Mouse (Mus musculus) heart, postnatal 36 days (tissue): ENCODE measurements at regions not wholly inside any gene's neighbourhood (a gene's known extent, or its start where the extent isn't known, plus 50 kb on each side); places are given as distances from the start of the nearest gene placed in this dataset.

Experiments
- DNase-seq, 2 experiments: peaks; one replicate each; pipeline ENCODE4 v3.0.0; 2021 to 2022
- intact Hi-C: fragments of 180-260 bp; cut with DNase I; formaldehyde crosslinking; loops from one replicate; pipeline ENCODE4 v1.15.1; 2025

GRCm38 (mm10) chr1:157939516-157939915 lies 416.6 kb downstream of the Brinp2 start:
- intact Hi-C loops, result no loop called here

DNA sequence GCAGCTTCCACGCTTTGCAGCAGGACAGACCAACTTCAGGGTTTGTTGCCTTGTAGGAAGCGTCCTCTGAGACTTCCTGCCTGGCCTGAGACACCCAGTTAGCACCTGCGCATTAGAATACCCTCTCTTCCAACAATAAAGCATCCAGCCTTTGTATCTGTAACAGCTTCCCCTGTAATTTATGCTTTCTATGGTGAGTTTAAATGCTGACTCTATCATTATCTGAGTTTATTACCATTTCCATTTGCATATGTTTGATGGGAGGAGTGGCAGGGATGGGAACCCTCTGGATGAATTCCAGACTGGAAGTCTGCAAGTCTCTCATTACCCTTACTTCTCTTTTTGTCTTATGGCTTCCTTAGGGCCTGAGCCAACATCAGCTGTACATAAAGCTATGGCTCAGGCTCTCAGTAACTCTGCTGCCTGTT lies 415.8 kb downstream of the Brinp2 start:
- no peak for DNase-seq
- intact Hi-C loops, result no loop called here

More at GRCm38 (mm10) chr1:157939516-157939915, 416.6 kb downstream of the Brinp2 start:
- no peak for DNase-seq

DNA sequence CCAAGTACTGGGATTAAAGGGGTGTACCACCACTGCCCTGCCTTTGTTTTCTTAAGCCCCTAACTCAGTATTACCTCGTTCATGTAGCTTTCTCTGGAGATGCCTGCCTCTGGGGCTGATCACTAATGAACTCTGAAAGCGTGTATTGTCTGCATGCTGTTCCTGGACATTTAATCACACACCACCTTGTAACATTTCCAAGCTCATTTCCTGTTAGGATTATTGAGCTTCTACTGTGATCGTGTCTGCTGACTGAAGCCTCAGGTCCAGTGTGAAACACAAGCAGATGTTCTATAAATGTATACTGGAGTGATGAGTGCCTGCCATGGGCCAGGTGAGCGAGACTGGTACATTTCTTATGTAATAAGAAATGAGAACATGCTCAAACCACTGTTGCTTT lies 398.6 kb downstream of the Brinp2 start:
- no peak for DNase-seq
- intact Hi-C loops, result no loop called here

DNA sequence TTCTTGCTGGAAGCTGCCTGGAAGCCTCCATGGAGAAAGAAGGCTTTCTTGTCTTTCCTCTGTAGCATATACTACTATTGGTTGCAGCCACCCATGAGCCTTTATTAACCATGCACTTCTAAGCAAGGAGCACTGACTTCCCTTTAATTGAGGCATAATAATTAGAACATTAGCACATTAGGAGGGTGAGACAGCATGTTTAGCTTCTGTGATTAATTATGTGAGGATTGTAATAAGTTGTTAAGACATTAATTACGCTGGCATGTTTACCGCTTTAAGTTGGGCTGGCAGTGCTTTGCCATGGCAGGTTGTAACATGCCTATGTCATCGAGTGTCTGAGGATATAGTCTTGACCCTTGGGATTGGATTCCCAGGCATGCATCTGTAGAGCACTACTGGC lies 391.7 kb downstream of the Brinp2 start:
- DNase-seq, result no peak
- intact Hi-C loops, result no loop called here

- intact Hi-C loops, result no loop called here
- no peak for DNase-seq
Measured at GRCm38 (mm10) chr1:157969635-157970111, 386.5 kb downstream of the Brinp2 start.

DNA sequence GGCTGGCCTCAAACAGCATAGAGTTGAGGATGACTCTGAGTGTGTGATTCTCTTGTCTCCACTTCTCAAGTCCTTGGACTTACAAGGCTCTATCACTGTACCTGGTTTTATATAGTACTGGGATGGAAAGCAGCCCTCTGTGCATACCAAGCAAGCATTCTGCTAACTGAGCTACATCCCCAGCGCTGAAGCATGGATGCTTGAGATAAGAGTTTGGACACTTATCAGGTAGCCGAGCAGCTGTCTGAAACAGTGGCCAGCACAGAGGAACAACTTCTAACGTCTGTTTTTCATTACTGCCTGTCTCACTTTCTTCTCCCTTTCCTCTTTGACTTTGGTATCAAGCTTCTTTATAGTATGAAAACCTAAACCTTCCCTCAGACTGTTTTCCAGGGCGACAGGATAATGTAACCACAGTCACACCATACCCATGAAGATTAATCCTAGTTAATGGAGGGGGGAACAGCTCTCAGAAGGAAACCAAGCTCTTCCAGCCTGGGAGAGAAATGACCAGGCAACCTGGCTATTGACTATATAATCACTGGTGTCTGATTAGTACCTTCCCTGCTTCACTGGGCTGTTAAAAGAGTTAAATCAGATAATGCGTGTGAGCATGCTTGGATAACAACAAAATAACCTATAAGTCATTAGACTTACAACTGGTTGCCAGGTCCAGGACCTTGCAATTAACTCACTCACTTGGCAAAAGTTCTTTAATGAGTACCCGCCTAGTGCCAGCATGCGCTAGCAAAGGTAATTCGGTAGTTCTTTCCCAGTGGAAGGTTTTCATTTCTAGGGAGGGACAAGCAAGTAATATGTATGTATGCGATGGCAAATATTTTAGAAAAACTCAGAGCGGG lies 382.5 kb downstream of the Brinp2 start:
- intact Hi-C loops, result no loop called here
- DNase-seq, result no peak

DNA sequence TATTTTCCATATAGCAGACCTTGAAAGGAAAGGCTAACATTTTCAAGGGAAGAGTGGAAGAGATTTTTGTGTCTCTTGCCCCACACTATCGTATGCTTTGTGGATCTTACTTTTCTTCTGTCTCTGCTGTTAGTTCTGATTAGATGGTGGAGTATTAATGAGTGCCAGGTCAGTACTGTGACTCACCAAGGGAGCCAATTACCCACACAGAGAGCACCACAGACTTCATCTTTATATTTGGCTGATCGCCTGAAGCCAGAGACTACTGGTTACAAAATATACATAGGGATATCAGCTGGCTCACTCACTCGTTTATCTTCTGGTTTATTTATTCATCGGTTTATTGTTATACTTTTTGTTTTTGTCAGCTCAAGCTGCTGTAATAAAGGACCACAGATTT lies 381.5 kb downstream of the Brinp2 start:
- intact Hi-C loops, result no loop called here
- DNase-seq, result no peak

DNA sequence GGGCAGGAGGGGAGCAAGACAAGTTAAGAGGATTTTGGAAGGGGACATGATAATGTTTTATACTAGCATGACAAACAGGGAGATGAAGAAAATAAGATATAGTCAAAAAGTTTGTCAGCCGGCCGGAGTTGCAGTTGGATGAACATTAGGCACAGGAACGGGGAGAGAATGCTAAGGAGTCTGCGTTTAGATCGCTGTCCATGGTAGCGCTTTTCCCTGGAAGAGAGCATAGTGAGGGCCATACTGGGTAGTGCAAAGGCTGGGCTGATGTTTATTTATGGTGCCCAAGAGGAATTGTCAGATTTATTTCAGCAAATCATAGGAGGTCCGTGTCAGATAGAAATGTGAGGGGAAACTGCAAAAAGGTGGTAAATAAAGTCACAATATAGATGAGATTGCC lies 337.0 kb downstream of the Brinp2 start:
- intact Hi-C loops, result no loop called here
- DNase-seq, result no peak

GRCm38 (mm10) chr1:158039756-158040155 lies 316.4 kb downstream of the Brinp2 start:
- DNase-seq, result peak; percentile 4 to 24
- intact Hi-C loops, result no loop called here

DNA sequence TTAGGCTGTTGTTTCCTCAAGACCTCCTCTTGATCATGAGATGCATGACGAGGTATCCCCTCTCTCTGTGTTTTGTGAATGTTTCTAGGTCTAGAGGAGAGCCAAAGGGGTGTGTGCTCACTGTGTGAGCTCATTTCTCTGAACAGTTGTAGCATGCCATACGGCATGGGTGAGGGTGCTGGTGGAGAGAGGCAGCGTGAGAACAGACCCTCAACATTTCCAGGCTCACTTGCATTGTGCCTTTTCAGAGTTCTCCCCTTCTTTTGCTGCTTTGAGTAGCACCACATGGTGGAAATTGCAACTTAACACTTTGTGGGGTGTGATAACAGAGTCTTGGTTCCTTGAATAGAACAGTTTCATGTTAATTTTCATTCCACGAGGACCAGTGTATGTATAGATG lies 315.8 kb downstream of the Brinp2 start:
- no peak for DNase-seq
- intact Hi-C loops, result no loop called here

- intact Hi-C loops, result no loop called here
- DNase-seq, result no peak
Measured at GRCm38 (mm10) chr1:158052644-158053043, 303.5 kb downstream of the Brinp2 start.

DNA sequence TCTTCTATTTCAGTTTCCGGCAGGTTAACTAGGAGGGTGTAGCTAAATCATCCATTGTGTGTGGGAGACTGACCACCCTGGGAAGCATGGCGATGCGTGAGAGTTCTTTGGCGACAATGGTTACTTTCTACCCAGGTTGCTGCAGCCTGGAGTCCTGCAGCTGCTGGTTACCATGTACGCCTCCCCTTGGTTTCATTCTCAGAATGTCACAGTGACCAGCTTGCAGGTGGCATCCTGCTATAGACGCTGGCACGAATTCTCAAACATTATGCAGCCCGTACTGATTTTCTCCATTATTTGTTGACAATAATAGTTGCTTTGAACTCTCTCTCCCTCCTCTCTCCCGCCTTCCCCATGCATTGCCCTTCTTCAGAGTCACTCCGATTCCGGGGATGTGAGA lies 301.2 kb downstream of the Brinp2 start:
- DNase-seq, result no peak
- intact Hi-C loops, result no loop called here

GRCm38 (mm10) chr1:158056994-158057630 lies 299.0 kb downstream of the Brinp2 start:
- DNase-seq, result no peak
- intact Hi-C loops, result no loop called here

- no peak for DNase-seq
- intact Hi-C loops, result no loop called here
Measured at GRCm38 (mm10) chr1:158057789-158058188, 298.3 kb downstream of the Brinp2 start.

DNA sequence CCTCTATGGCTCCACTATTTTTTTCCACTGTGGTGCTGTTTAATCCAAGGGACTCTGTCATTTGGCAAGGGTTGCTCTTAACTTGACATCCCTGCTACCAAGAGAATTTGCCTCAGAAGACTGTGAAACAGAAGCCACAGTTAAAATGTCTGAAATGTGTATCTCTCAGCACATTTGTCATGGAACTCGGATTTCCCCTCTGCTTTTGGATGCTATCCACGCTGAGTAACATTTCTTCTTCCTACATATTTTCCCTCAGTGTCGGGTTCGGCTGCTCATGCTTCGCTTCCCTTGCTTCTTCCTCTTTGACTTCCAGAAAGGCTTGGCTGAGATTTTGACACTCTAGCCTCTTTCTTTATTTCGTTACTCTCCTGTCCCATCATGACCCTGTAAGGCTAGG lies 294.1 kb downstream of the Brinp2 start:
- no peak for DNase-seq
- intact Hi-C loops, result no loop called here

DNA sequence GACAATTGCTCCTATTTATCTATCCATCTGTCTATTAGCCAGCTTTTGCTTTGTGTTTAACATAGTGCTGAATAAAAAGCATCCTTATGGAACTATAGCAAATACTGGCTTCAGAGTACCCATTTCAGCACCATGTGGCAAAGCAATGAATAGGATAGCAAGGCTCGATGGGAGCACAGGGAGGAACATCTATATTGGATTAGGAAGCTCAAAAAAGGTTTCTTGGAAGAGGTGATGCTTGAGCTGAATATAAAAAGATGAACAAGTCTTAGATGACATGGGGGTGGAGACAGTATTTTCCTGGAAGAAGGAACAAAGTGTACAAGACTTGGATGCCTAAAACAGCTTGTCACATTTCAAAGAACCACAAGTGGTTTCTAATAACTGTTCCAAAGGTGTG lies 273.9 kb downstream of the Brinp2 start:
- no peak for DNase-seq
- intact Hi-C loops, result no loop called here

- intact Hi-C loops, result no loop called here
- no peak for DNase-seq
Measured at GRCm38 (mm10) chr1:158085856-158086255, 270.3 kb downstream of the Brinp2 start.

- intact Hi-C loops, result no loop called here
Measured at GRCm38 (mm10) chr1:158097500-158097899, 258.6 kb downstream of the Brinp2 start.

DNA sequence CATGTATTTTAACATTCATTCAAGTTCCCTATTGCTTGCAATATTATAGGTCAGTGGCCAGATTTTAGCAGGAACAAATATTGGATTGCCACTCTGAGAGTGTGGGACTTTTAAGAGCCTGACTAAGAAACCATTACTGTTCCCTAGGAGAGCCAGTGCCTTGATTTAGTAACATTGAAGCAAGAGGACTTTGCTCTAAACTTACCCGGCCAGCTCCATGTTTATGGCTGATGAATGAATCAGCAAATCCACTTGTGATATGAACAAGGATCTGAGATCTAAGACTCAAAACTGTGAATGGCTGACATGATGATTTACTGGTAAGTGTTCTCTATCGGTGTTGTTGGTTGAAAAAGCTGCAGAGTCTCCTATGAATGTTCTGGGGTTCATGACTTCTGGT lies 236.4 kb downstream of the Brinp2 start:
- DNase-seq, result no peak
- intact Hi-C loops, result no loop called here

More at GRCm38 (mm10) chr1:158097500-158097899, 258.6 kb downstream of the Brinp2 start:
- DNase-seq, result no peak

DNA sequence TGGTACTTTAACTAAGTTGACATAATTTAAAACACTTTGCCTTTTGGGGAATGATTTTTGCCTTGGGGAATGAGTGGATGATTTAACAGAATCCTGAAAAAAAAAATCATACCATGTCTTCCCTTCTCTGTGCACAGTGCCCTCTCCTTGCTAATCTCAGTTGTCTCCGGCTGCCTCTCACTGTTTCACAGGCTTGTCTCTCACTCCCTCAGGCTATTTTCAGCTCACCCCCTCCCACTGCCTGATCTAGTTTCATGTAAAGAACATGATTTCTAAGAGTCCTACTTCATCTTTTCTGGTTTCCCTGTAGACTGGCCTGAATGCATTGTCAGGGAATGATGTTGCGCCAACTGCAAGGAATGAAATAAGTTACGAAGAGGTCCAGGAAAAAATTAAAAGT lies 231.2 kb downstream of the Brinp2 start:
- no peak for DNase-seq
- intact Hi-C loops, result no loop called here

DNA sequence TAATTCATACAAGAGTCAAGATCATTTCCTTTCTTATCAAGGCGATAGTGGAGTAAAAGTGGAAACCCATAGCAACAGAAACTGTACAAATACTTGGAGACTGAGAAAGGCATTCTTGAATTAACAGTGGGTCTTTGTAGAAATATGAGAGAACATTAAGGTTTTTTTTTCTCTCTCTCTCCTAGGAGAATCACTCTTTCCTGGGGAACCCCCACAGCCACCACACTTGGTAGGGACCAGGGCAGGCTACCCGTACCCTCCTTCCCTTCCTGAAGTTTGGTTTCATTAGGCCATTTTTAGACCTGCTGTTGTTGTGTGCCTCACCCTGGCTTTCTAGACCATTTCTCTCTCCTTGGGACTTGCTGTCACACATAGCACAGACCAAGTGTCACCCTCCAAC lies 229.9 kb downstream of the Brinp2 start:
- DNase-seq, result no peak
- intact Hi-C loops, result no loop called here

GRCm38 (mm10) chr1:158129243-158129770 lies 226.8 kb downstream of the Brinp2 start:
- no peak for DNase-seq
- intact Hi-C loops, result no loop called here
